30 mouse cellular contexts compared by ENCODE assay signal in genomic region chr1:180542712-180543371, GRCm38 (mm10). TPM values are rescaled to one million over a fixed set of nuclear protein-coding genes. Genes with fewer than 3 reads are reported as not detected.
DNase-seq lines count a peak whose midpoint lies in the region; ATAC-seq and TF ChIP-seq lines count a peak whose summit lies in the region.
"Had no signal": no experiment of that assay in that cellular context is flagged by ENCODE, and none has a peak within 500 bp of the region (broad histone marks: within the 10 kb centered on the region; RNA-seq: fewer than 3 reads in every experiment).

No protein-coding gene starts in this region.

- H3K9me3 ChIP-seq in intestine, embryonic 14.5 days (ENCODE audit: control insufficient read depth, low read length): no peaks in the 10 kb centered on the region
- H3K9me3 ChIP-seq in intestine, postnatal 0 days (ENCODE audit: control insufficient read depth): no peaks in the 10 kb centered on the region
- no peaks in the 10 kb centered on the region for H3K9me3 ChIP-seq in liver, embryonic 11.5 days (ENCODE audit: control insufficient read depth, low read length)
- H3K9me3 ChIP-seq in liver, postnatal 0 days (ENCODE audit: low read length): no peaks in the 10 kb centered on the region
- H3K9me3 ChIP-seq in CH12.LX (replicated peaks; ENCODE audit: low read length): peaks cover 9% of the 10 kb centered on the region
- H3K9me3 ChIP-seq in stomach, embryonic 15.5 days: no peaks in the 10 kb centered on the region
- H3K9me3 ChIP-seq: embryonic facial prominence, embryonic 10.5 days; embryonic facial prominence, embryonic 13.5 days; forebrain, embryonic 12.5 days; forebrain, embryonic 15.5 days; heart, embryonic 15.5 days; hindbrain, embryonic 15.5 days had no signal

- H3K9ac ChIP-seq in intestine, embryonic 14.5 days (ENCODE audit: low read length): no peak overlapping the region
- no peak overlapping the region for H3K9ac ChIP-seq in intestine, postnatal 0 days (ENCODE audit: low read depth, low read length)
- H3K9ac ChIP-seq in liver, embryonic 11.5 days (ENCODE audit: low read depth, low read length): no peak overlapping the region
- no peak overlapping the region for H3K9ac ChIP-seq in liver, postnatal 0 days (replicated peaks)
- peak overlapping the region; percentile 74 for H3K9ac ChIP-seq in CH12.LX (ENCODE audit: insufficient read depth, low read depth)
- no peak overlapping the region for H3K9ac ChIP-seq in stomach, embryonic 15.5 days
- H3K9ac ChIP-seq: embryonic facial prominence, embryonic 13.5 days; forebrain, embryonic 12.5 days; forebrain, embryonic 15.5 days; heart, embryonic 12.5 days; heart, embryonic 15.5 days; hindbrain, embryonic 15.5 days had no signal

- intact Hi-C loops in heart, postnatal 25 days (cut with DNase I): no loop called here

- dilution Hi-C loops in CH12.LX (cut with MboI; ENCODE audit: extremely low pct_ligation_motif_present, extremely low pct_unique_long_range_greater_than_20kb, low sequenced_read_pairs): no loop called here

- H3K27ac ChIP-seq in intestine, embryonic 14.5 days (ENCODE audit: low read depth): peak overlapping the region; percentile 62; the same call in 1 of the 2 replicates
- H3K27ac ChIP-seq in intestine, postnatal 0 days (ENCODE audit: low read depth, low read length): no peak overlapping the region
- 0 out of 2 replicates have a peak overlapping the region, but pooled peaks have one; percentile 22 for H3K27ac ChIP-seq in liver, embryonic 11.5 days (ENCODE audit: low read depth, low read length)
- no peak overlapping the region; the same call in 1 of the 2 replicates for H3K27ac ChIP-seq in liver, postnatal 0 days (ENCODE audit: low read depth)
- H3K27ac ChIP-seq in CH12.LX (ENCODE audit: insufficient read depth, low read depth): peak overlapping the region; percentile 99
- H3K27ac ChIP-seq in stomach, embryonic 15.5 days: peak overlapping the region; percentile 1; the same call in 1 of the 2 replicates
- H3K27ac ChIP-seq: embryonic facial prominence, embryonic 10.5 days; embryonic facial prominence, embryonic 13.5 days; forebrain, embryonic 12.5 days; forebrain, embryonic 15.5 days; heart, embryonic 15.5 days had no signal

- no peaks in the 10 kb centered on the region for H3K27me3 ChIP-seq in intestine, embryonic 14.5 days (replicated peaks; ENCODE audit: control insufficient read depth, insufficient read depth, low read length)
- H3K27me3 ChIP-seq in intestine, postnatal 0 days (replicated peaks; ENCODE audit: control insufficient read depth, insufficient read depth, low read length): 0 out of 2 replicates have a peak, but pooled peaks cover 3% of the 10 kb centered on the region
- H3K27me3 ChIP-seq in liver, embryonic 11.5 days (replicated peaks; ENCODE audit: control insufficient read depth, insufficient read depth, low read length): peaks cover 1% of the 10 kb centered on the region
- H3K27me3 ChIP-seq in liver, postnatal 0 days (ENCODE audit: insufficient read depth, low read length): no peaks in the 10 kb centered on the region
- H3K27me3 ChIP-seq in CH12.LX (replicated peaks): no peaks in the 10 kb centered on the region
- no peaks in the 10 kb centered on the region for H3K27me3 ChIP-seq in stomach, embryonic 15.5 days (replicated peaks)
- H3K27me3 ChIP-seq: forebrain, embryonic 15.5 days; hindbrain, embryonic 15.5 days had no signal

- DNase-seq in intestine, embryonic 14.5 days (ENCODE audit: low spot score): no peak
- no peak for DNase-seq in liver, embryonic 11.5 days (ENCODE audit: low spot score)
- no peak for DNase-seq in liver, postnatal 0 days
- DNase-seq in CH12.LX (ENCODE audit: extremely low read depth): peak; percentile 64
- no peak for DNase-seq in natural killer cell, adult 2 months (ENCODE audit: low spot score in 2 of 2)
- no peak for DNase-seq in heart, postnatal 25 days (ENCODE audit: low spot score)
- DNase-seq: adrenal gland, postnatal 10 days; adrenal gland, postnatal 36 days; cerebellum, adult 11-12 months; cerebellum, adult 8-10 months; cerebellum, postnatal 10 days; cerebellum, postnatal 36 days; embryo, embryonic 11 days; gastrocnemius, postnatal 25 days; heart, adult 18-20 months; heart, postnatal 10 days; heart, postnatal 4 days had no signal

- WGBS in intestine, embryonic 14.5 days: 86% methylated on average over 3 of the region's 3 CpGs
- WGBS in intestine, postnatal 0 days: 75% methylated on average over 3 of the region's 3 CpGs
- WGBS in liver, embryonic 11.5 days: 60% methylated on average over 3 of the region's 3 CpGs
- 61% methylated on average over 3 of the region's 3 CpGs for WGBS in liver, postnatal 0 days (ENCODE audit: insufficient replicate concordance)
- WGBS in stomach, embryonic 15.5 days: 77% methylated on average over 3 of the region's 3 CpGs

- in situ Hi-C loops in CH12.LX (cut with MboI; ENCODE audit: low pct_ligation_motif_present, low pct_unique_long_range_greater_than_20kb, low sequenced_read_pairs): loop anchor here (10.0 to 25.0 kb wide), 2 partner anchors 58 to 281 kb away; partner anchors contain the start of genes Psen2 and Stum

- TF ChIP-seq CTCF in intestine, postnatal 0 days (IDR thresholded peaks at IDR 0.05; ENCODE audit: low read depth): no peak
- no peak for TF ChIP-seq CTCF in liver, postnatal 0 days (IDR thresholded peaks at IDR 0.05; ENCODE audit: low read depth)
- no peak for TF ChIP-seq CTCF in CH12.LX (conservative IDR thresholded peaks at IDR 0.05 in 1 of 2, IDR thresholded peaks at IDR 0.05 in 1 of 2; ENCODE audit: low read depth in 2 of 2, low read length in 2 of 2)

- no peak for ATAC-seq in intestine, embryonic 14.5 days (replicated peaks; ENCODE audit: low FRiP score, low TSS enrichment, low read depth)
- no peak for ATAC-seq in intestine, postnatal 0 days
- no peak for ATAC-seq in liver, embryonic 11.5 days (replicated peaks; ENCODE audit: low FRiP score)
- no peak for ATAC-seq in liver, postnatal 0 days
- ATAC-seq in stomach, embryonic 15.5 days (ENCODE audit: insufficient read depth, low FRiP score, low read depth): no peak
- ATAC-seq: activated CD4-positive, CD25-positive, alpha-beta regulatory T cell, adult 4 months; CD4-positive, CD25-positive, alpha-beta regulatory T cell, adult 4 months; forebrain, embryonic 15.5 days had no signal

- no peaks in the 10 kb centered on the region for H3K79me2 ChIP-seq in CH12.LX (replicated peaks; ENCODE audit: control insufficient read depth, extremely low read depth, insufficient read depth, poor library complexity, severe bottlenecking)

- no peak for TF ChIP-seq EP300 in liver, postnatal 0 days (IDR thresholded peaks at IDR 0.05; ENCODE audit: low read depth)
- TF ChIP-seq EP300 in CH12.LX (IDR thresholded peaks at IDR 0.05; ENCODE audit: low read length): no peak; the same call in 1 of the 2 replicates

- H3K4me1 ChIP-seq in intestine, embryonic 14.5 days (replicated peaks; ENCODE audit: control insufficient read depth, insufficient read depth, low read length): peaks cover 18% of the 10 kb centered on the region
- H3K4me1 ChIP-seq in intestine, postnatal 0 days (replicated peaks; ENCODE audit: control insufficient read depth, insufficient read depth, low read length): no peaks in the 10 kb centered on the region; the same call in 1 of the 2 replicates
- no peaks in the 10 kb centered on the region for H3K4me1 ChIP-seq in liver, embryonic 11.5 days (replicated peaks; ENCODE audit: control insufficient read depth, insufficient read depth, low read length)
- peaks cover 7% of the 10 kb centered on the region for H3K4me1 ChIP-seq in liver, postnatal 0 days (ENCODE audit: insufficient read depth)
- H3K4me1 ChIP-seq in CH12.LX (ENCODE audit: control insufficient read depth in 1 of 2, insufficient read depth in 2 of 2): peaks cover 26 to 91% of the 10 kb centered on the region in 2 experiments
- H3K4me1 ChIP-seq in stomach, embryonic 15.5 days: peaks cover 6% of the 10 kb centered on the region; the same call in 1 of the 2 replicates

- H3K36me3 ChIP-seq in intestine, embryonic 14.5 days (ENCODE audit: control insufficient read depth, insufficient read depth, low read length): no peaks in the 10 kb centered on the region
- H3K36me3 ChIP-seq in intestine, postnatal 0 days (ENCODE audit: control insufficient read depth, insufficient read depth): no peaks in the 10 kb centered on the region
- no peaks in the 10 kb centered on the region for H3K36me3 ChIP-seq in liver, embryonic 11.5 days (ENCODE audit: control insufficient read depth, insufficient read depth, low read length)
- H3K36me3 ChIP-seq in liver, postnatal 0 days (replicated peaks; ENCODE audit: insufficient read depth, low read length): no peaks in the 10 kb centered on the region
- no peaks in the 10 kb centered on the region for H3K36me3 ChIP-seq in CH12.LX (replicated peaks in 1 of 2; ENCODE audit: control insufficient read depth in 1 of 2, insufficient read depth in 1 of 2, low read length in 1 of 2)
- no peaks in the 10 kb centered on the region for H3K36me3 ChIP-seq in stomach, embryonic 15.5 days
- H3K36me3 ChIP-seq: embryonic facial prominence, embryonic 10.5 days; embryonic facial prominence, embryonic 13.5 days; forebrain, embryonic 12.5 days; forebrain, embryonic 15.5 days; heart, embryonic 12.5 days; heart, embryonic 15.5 days; hindbrain, embryonic 15.5 days had no signal

- H3K4me2 ChIP-seq in intestine, embryonic 14.5 days (ENCODE audit: low read length): no peak overlapping the region
- no peak overlapping the region for H3K4me2 ChIP-seq in intestine, postnatal 0 days (replicated peaks; ENCODE audit: low read depth)
- no peak overlapping the region for H3K4me2 ChIP-seq in liver, embryonic 11.5 days
- no peak overlapping the region for H3K4me2 ChIP-seq in liver, postnatal 0 days (ENCODE audit: low read depth, low read length)
- peak overlapping the region; percentile 4; the same call in 1 of the 2 replicates for H3K4me2 ChIP-seq in CH12.LX (ENCODE audit: insufficient read depth, low read depth, poor library complexity, severe bottlenecking)
- no peak overlapping the region for H3K4me2 ChIP-seq in stomach, embryonic 15.5 days
- H3K4me2 ChIP-seq: embryonic facial prominence, embryonic 13.5 days; forebrain, embryonic 12.5 days; forebrain, embryonic 15.5 days; heart, embryonic 12.5 days; heart, embryonic 15.5 days; hindbrain, embryonic 15.5 days had no signal

- TF ChIP-seq RAD21 in CH12.LX (IDR thresholded peaks at IDR 0.05; ENCODE audit: low read depth, low read length): no peak

- H3K4me3 ChIP-seq in intestine, embryonic 14.5 days (ENCODE audit: low read depth, low read length): no peak overlapping the region
- H3K4me3 ChIP-seq in intestine, postnatal 0 days (ENCODE audit: low read depth, low read length): no peak overlapping the region
- no peak overlapping the region for H3K4me3 ChIP-seq in liver, embryonic 11.5 days (ENCODE audit: low read depth, low read length)
- no peak overlapping the region for H3K4me3 ChIP-seq in liver, postnatal 0 days (ENCODE audit: low read depth, low read length)
- no peak overlapping the region for H3K4me3 ChIP-seq in CH12.LX (replicated peaks in 1 of 3; ENCODE audit: low read depth in 2 of 3, low read length in 2 of 3, poor library complexity in 1 of 3)
- no peak overlapping the region for H3K4me3 ChIP-seq in stomach, embryonic 15.5 days (replicated peaks)
- H3K4me3 ChIP-seq: embryonic facial prominence, embryonic 10.5 days; embryonic facial prominence, embryonic 13.5 days; erythroblast, embryonic 14.5 days; forebrain, embryonic 12.5 days; forebrain, embryonic 15.5 days; heart, embryonic 12.5 days; heart, embryonic 15.5 days; hindbrain, embryonic 15.5 days had no signal

- no peak for TF ChIP-seq POLR2A in CH12.LX (IDR thresholded peaks at IDR 0.05; ENCODE audit: low read depth, low read length)

RNA-seq across cellular contexts. Expression of gene Parp1, which starts 25.9 kb away (rescaled TPM):
- polyA plus RNA-seq in intestine, embryonic 14.5 days (2014; fragmentation: Nextera tagmentation; extraction: Ambion mirVana): 139 and 145 TPM in 2 replicates
- 20.4 and 22.6 TPM in 2 replicates for polyA plus RNA-seq in intestine, postnatal 0 days (2015; fragmentation: Nextera tagmentation; extraction: Ambion mirVana)
- polyA plus RNA-seq in liver, embryonic 11.5 days (2014; fragmentation: Nextera tagmentation; extraction: Ambion mirVana): 177 and 197 TPM in 2 replicates
- polyA plus RNA-seq in liver, postnatal 0 days (2015; fragmentation: Nextera tagmentation; extraction: Ambion mirVana): 18.9 and 23.3 TPM in 2 replicates
- total RNA-seq in CH12.LX (2012; rRNA removed): 313 and 333 TPM in 2 replicates
- total RNA-seq in CH12.LX (2014; rRNA removed): 304 and 310 TPM in 2 replicates
- 310 and 344 TPM in 2 replicates for polyA plus RNA-seq in CH12.LX (2012; ENCODE audit: insufficient read length, low read depth)
- 113 and 125 TPM in 2 replicates for polyA plus RNA-seq in stomach, embryonic 15.5 days (2015; fragmentation: Nextera tagmentation; extraction: Ambion mirVana)
- total RNA-seq in heart, postnatal 25 days (2021): 10 to 100 TPM; 58.3 to 62.5 TPM

RNA-seq across cellular contexts. Expression of gene Stum, which starts 59.5 kb away (rescaled TPM):
- polyA plus RNA-seq in intestine, embryonic 14.5 days (2014; fragmentation: Nextera tagmentation; extraction: Ambion mirVana): 1.7 and 1.9 TPM in 2 replicates
- 2.6 and 2.7 TPM in 2 replicates for polyA plus RNA-seq in intestine, postnatal 0 days (2015; fragmentation: Nextera tagmentation; extraction: Ambion mirVana)
- polyA plus RNA-seq in liver, embryonic 11.5 days (2014; fragmentation: Nextera tagmentation; extraction: Ambion mirVana): 0.14 and 0.21 TPM in 2 replicates
- polyA plus RNA-seq in liver, postnatal 0 days (2015; fragmentation: Nextera tagmentation; extraction: Ambion mirVana): 0.02 and 0.07 TPM in 2 replicates
- total RNA-seq in CH12.LX (2012; rRNA removed) (0.34 and 0.42 TPM in 2 replicates), CH12.LX (2014; rRNA removed) (0.51 and 0.80 TPM in 2 replicates)
- polyA plus RNA-seq in CH12.LX (2012; ENCODE audit: insufficient read length, low read depth): 0.61 and 0.67 TPM in 2 replicates
- polyA plus RNA-seq in stomach, embryonic 15.5 days (2015; fragmentation: Nextera tagmentation; extraction: Ambion mirVana): 1.6 and 2.0 TPM in 2 replicates
- total RNA-seq in heart, postnatal 25 days (2021): 1 to 10 TPM; 1.1 to 1.2 TPM
- polyA plus RNA-seq: activated CD4-positive, CD25-positive, alpha-beta regulatory T cell, adult 4 months; C2C12; CD4-positive, CD25-positive, alpha-beta regulatory T cell, adult 4 months; erythroblast, embryonic 14.5 days had no signal

Comparison
In these comparisons a context has a peak if more than half of its experiments do, and no peak if none do; other contexts are left out.
1. H3K27ac ChIP-seq: peak in intestine, embryonic 14.5 days (single experiment), liver, embryonic 11.5 days (single experiment), CH12.LX (single experiment) and stomach, embryonic 15.5 days (single experiment); none in intestine, postnatal 0 days (single experiment) and liver, postnatal 0 days (single experiment).